Mouse (Mus musculus) cerebellum, postnatal 25 days (tissue): ENCODE measurements around the gene Cry2.
A peak's percentile ranks its signal among the peaks of the same experiment; 100 is the strongest.

Experiments
- DNase-seq, 2 experiments: peaks; one replicate each; pipeline ENCODE4 v3.0.0; 2021; ENCODE audit warnings: mixed read lengths in 2 of 2

Gene Cry2

DNA sequence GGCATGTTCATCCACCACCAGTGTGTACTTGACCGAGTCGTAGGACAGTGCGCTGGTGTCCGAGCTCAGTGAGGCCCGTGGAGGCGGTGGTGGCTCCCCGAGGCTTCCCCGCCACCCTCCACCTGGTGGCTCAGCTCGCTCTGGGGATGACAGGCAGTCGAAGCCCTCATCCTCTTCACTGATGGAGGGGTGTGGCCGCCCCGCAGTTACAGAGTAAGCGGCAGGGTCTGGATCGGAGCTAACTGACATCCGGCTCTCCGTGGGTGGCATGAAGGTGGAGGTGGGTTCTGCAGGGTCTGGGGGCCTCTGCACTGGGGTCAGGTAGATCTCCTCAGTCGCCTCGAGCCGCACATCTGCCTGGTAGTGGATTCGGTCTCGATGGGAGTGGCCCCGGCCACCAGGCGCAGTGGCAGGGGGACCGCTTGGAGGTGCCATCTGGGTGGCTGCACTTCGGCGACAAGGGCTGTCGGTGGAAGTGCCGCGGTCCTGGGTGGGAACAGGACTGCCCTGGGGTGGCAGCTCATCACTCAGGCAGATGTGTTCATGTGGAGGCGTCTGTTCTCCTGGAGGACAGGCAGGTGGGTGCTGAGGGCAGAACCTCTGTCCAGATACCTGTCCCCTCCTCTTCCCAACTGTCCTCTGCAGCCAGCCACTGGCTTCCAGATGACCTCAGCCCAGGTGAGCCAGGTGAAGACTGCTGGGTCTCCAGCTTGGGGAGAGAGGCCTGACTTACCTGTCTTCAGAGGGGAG, 46.8 kb downstream of the Cry2 start:
- peak in 1 of 2 experiments; percentile 36 for DNase-seq

DNA sequence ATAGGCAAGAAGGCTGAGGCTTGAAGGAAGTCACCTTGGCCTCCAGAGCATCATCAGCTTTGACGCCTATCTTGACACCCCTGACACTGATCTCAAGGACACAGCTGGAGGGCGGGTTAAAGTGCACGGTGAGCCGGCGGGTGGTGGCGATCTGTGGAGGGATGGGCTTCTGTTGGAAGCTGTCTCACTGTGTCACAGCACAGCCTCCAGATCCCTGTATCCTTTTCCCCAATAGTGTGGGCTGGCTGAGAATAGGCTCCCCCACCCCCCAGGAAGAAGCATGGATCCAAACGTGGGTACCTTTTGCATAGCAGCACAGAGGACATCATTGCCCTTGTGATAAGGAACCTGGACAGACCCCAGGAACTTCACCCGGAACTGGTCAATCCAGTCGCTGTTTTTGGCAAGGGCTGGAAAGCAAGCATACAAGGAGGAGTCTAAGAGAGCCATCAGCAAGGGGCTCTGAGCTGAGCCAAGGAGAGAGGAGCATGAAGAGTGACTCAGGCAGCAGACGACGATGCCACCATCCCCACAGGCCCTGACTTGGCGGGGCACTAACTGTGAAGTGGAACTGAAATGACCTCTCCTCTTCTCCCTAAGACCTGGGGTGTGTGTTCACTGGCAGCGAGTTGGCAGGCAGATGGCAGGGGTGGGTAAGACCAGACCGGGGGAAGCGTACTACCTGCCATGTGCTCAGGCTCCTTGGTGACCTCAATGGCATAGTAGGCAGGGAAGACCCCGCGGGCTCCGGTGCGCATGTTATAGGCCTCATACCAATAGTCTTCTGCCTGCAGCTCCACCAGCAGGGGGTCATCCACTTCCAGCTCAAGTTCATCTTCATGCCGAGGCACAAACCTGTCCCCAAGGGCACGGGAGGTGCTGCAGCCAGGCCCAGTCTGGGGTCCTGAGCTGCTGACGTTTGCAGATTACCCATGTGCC, 48.5 kb downstream of the Cry2 start:
- peak in 1 of 2 experiments; percentile 60 for DNase-seq

DNA sequence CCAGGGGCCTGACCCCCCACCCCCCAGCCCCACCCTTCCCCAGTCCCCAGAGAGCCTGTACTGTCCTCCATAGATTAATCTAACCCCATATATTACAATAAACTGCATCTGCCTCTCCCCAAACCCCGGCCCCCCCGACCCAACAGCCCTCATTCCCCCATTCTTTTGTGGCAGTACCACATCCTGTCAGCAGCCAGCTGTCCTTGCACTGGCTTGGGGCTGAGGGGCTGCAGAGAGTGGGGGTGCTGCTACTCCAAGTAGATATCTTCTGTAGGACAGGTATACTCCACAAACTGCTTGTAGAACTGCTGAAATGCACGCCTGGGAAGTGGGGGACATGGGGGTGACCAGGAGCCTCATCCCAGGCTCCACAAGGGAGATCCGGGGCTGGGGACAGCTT, 49.7 kb downstream of the Cry2 start:
- no peak for DNase-seq

DNA sequence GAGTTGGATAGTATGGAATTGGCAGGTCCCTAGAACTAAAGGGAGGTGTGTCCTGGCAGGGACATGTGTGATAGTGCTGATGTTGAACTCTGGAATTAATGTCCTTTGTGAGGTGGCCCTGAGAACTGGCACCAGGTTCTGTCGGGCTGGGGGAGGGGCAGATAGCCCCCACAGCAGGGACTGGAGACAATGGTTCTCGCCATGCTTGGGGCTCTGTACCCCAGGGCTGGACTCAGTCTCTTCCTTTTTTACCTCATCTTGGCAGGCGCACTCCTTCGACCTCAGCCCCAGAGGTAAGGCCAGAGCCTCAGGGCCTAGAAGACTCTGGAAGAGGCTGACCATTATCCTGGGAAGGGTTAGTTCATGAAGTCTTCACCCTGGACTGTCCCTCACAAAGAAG, 51.1 kb downstream of the Cry2 start:
- peak; percentile 29 to 51 for DNase-seq

DNA sequence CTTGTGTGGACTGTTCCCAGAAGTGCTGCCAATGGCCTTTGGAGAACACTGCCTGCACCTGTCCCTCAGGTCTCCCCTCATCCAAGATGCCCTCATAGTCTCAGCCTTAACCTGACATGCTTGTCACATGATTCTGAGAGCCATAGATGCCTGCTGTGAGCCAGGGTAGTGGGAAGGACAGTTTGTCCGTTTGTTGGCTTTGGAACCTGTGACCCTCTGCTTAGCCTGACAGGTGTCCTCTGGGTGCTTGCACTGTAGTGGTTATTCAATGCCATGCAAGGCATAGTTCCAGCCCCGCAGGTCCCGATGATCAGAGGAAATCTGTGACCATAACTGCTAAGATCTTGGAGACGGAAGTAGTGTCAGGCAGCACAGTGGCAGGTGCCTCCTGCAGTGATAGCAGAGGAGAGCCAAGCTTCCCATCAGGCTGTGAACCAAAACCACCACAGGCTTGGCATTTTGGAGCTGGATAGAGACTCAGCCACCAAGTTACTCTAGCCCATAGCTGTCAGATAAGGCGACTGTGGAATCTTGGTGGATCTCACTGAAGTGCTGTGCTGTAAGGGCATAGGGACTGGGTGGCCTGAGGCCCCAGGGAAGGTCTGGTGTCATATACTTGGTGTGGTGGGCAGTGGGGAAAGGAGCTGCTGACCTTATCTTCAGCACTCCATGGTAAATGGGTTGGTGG, 51.8 kb downstream of the Cry2 start, which contains the start of gene 1700029I15Rik:
1700029I15Rik (plus strand) TSS at position 638 of the 688 bp plus-strand sequence.
- DNase-seq = peak; percentile 66 to 70

DNA sequence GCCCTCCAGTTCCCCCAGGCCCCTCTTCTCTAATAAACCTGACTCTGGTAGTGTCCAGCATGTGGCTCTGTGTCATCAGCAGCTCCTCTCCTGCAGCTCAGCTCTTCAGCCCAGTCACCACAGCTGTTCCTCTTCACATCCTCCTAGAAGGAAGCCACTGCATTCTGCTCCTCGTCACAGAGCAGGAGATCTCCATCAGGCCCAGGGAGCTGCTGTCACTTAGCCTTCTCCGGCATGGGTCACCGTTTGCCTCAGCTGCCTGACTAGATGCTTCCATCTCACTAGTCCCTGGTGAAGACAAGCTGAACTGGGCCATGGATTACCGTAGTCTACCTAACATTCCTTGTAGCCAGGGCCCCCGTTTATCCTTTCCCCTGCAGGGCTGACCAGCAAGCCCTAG, 52.7 kb downstream of the Cry2 start:
- DNase-seq = no peak

DNA sequence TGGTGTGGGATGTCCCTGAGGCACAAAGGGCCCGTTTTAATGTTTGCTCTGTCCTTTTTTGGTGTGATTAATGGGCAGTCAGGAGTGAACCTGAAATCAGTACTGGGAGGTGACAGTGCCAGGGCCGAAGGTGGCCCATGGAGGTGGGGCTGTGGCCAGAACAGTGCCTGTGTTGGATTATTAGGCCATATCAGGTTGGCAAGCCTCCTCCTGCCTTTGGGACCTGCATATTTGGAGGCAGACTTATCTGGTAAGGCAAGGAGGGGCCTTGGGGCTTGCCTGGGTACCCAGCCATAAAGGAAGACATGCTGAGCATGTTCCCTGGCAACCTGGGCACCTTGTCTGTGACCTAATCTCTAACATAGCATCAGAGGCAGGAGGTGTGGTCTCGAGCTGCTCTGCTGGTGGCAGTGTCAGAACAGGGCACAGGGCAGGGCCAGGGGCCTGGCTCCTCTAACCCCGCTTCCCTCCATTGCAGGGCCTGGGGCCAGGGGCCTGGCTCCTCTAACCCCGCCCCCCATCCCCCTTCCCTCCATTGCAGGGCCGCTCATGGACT, 53.3 kb downstream of the Cry2 start:
- peak; percentile 33 to 37 for DNase-seq

DNA sequence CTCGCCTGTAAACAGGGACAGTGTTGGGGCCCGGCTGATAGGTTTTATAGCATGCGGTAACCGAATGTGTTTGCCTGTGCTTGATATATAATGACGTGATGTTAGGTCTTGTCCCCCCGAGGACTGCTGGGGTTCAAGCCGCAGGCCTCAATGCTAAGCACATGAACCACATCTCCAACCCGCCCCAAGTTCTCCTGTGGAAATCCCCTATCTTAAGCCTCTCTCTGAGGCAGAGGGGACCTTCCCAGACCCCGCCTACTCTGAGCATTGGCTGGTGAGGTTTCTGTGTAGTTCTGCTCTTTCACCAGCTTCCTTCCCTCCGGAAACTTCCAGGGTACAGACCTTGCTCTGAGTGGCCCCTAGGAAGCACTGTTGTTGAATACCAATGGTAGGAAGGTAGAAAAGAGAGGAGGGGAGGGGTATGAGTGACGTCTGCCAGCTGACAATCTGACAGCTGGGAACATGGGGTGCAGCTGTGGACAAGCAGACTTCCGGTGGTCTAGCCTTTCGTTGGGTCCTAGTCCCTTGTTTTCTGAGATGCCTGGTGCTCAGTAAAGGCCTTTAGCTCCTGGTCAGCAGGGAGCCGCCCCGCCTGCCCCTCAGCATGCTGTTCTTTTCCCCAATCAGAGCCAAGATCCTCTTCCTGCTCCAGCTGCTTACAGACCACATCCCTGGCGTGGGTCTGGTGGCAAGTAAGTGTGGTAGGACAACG, 53.9 kb downstream of the Cry2 start:
- DNase-seq = no peak

DNA sequence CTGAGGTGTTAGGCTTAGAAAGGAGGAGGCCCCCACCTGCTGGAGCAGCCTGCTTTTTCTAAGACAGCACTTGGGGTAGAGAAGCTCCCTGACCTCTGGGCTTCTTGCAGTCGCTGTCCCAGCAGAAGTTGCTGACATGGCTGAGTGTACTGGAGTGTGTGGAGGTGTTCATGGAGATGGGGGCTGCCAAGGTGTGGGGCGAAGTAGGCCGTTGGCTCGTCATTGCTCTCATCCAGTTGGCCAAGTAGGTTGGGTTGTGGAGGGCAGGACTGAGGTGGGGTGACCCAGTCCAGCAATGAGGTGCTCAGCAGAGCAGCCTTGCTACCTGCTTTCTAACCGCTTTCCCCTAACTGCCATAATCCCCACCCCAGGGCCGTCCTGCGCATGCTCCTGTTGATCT, 56.5 kb downstream of the Cry2 start:
- DNase-seq = peak; percentile 18 to 42

DNA sequence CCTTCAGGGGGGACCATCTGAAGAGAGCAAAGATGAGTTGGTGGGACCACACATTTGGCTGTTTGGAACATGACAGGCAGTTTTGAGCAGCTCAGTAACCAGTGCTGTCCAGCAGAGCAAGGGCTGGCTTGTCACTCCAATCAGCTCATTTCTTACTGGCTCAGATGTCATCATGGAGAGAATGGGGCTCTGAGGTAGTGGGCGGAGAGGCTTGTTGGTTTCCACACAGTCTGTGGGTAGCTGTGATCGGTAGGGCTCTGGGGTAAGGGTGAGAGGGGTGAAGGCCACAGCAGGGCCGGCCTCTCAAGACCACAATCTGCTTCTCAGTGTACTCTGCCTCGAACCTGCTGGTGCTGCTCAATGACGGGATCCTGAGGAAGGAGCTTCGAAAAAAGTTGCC, 57.5 kb downstream of the Cry2 start:
- DNase-seq = peak in 1 of 2 experiments; percentile 8

DNA sequence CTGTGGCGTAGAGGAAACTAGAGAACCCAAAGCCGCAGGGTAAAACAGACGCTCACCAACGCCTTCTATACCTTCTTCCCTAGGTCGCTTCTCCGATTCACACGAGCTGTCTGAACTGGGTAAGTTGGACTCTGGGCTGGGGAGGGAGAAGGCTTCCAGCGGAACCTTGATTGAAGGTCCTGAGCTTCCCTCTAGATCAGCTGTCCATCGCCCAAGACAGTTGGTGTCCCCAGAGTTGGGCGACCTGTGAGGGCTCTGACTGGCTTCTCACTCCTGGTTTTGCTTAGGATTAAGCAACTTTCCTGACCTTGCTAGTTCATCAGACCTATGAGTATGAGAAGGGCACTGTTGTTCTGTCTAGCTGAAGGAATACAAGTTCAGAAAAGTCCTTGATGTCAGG, 58.1 kb downstream of the Cry2 start:
- DNase-seq = no peak

DNA sequence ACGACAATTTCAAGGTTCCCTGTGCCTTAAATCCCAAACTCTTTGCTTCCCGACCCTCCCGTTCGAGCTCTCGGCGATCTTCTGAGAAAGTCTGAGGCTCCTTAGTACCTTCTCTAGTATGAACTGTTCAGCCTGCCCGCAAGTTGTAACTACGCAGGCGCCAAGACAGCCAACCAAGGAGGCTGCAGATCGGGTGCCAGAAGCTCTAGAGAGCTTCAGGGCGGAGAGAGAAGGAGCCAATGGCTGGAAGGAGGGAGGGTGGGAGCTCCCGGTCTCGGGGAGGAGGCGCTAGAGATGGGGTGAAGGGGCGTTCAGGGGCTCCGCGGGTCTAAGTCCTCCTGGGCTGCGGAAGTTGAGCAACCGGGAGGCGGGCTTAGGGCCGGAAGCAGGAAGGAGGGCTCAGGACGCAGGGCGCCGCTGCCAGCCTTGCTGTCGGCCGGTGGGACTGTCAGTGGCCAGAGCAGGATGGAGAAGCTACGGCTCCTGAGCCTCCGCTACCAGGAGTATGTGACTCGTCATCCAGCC, 58.7 kb downstream of the Cry2 start:
- peak; percentile 92 to 93 for DNase-seq

DNA sequence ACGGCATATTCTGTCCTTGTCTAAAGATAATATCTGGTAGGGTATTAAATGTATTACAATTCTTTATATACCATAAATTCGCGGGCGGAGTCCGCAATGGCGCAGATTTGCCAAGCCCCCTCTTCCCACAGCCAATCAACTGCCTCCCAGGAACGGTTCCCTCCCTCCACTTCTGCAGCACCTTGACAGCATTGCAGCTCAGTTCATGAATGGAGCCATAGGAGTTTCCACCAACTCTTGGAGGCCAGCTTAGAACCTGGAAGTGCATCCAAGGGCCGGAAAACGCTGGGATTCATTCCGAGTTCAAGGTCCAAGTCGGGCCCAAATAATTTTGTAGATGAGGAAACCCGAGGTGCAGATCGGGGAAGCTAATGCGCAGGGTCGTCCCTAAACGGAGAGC, 59.3 kb downstream of the Cry2 start, which contains the start of the genes Pex16 and Large2:
Pex16 (plus strand) TSS at position 163 of the 400 bp plus-strand sequence.
Large2 (minus strand) TSS at position 356 of the 400 bp plus-strand sequence.
- DNase-seq = peak in 1 of 2 experiments; percentile 66

DNA sequence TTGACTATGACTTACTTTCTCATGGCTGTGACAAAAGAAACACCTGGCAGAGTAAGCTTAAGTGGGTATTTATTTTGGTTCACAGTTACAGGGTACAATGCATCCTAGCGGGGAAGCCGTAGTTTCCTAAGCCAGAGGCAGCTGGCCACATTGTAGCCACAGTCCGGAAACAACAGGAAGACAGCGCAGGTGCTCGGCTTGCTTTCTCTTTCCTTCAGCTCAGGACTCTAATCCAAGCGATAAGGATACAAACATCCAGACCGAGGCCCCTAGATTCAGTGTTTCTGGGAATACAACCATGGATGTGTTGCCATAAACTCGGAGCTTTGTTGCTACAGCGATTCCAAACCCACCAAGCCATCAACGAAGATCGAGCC, 60.4 kb downstream of the Cry2 start:
- no peak for DNase-seq

DNA sequence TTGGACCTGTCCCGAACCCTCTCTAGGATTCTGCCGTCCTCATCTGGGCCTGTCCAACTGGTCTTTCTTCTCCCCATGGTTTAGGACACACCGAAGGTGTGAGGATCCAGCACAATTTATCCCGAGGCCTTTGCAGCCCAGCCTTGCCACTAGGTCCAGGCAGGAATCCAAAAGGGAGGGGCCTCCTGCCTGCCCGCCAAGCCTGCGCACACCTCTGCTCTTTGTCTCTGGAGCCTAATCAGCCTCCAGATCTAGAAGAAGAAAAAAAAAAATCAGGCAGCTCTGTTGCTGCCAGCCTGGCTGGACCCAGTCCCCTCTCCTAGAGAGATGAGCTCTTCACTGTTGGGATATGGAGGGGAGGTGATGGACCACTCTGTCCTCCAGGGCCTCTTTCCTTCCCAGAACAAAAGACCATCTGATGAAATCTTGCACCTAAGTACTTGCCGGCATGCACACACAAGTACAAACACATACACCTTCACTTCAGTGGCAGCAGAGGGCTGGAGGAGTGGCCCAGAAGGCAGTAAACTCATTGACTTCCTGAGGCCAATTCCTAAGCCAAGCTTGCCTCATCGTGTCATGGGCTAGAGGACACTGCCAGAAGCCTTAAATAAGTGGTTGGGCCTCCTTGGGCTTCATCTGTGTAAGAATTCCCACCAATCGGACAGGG, 60.9 kb downstream of the Cry2 start:
- DNase-seq = peak; percentile 50 to 78

DNA sequence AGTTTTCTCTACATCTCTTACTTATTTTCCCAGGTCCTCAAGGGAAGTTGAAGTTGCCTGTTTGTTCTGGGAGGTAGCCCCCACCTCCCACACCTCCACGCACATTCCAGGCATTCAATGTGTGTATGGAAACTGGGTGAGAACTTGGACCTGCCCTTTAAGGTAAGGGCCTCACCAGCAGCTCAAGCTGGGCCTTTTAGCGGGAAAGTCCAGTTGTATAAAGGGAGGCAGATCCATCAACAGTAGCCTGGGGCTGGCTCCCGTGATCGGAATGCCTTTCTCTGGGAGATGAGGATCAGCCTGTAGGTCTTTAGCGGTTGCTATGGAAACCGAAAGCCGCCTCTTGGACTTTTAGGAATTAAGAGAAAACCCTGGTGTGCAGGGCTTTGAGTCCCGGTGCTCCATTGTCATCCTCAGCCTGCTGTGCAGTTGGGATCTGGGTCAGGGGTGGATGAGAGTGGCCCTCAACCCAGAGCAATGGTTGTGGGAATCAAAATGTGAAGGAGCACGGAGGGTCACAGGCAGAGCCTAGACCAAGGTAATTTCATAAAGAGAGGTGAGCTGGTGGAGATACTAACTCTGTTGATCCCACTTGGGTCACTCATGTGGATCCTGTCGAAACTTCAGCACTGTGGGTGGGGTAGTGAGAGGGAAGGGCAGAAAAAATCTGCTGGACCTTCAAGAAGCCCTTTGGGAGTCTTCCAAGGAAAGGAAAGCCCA, 61.7 kb downstream of the Cry2 start:
- DNase-seq = no peak

DNA sequence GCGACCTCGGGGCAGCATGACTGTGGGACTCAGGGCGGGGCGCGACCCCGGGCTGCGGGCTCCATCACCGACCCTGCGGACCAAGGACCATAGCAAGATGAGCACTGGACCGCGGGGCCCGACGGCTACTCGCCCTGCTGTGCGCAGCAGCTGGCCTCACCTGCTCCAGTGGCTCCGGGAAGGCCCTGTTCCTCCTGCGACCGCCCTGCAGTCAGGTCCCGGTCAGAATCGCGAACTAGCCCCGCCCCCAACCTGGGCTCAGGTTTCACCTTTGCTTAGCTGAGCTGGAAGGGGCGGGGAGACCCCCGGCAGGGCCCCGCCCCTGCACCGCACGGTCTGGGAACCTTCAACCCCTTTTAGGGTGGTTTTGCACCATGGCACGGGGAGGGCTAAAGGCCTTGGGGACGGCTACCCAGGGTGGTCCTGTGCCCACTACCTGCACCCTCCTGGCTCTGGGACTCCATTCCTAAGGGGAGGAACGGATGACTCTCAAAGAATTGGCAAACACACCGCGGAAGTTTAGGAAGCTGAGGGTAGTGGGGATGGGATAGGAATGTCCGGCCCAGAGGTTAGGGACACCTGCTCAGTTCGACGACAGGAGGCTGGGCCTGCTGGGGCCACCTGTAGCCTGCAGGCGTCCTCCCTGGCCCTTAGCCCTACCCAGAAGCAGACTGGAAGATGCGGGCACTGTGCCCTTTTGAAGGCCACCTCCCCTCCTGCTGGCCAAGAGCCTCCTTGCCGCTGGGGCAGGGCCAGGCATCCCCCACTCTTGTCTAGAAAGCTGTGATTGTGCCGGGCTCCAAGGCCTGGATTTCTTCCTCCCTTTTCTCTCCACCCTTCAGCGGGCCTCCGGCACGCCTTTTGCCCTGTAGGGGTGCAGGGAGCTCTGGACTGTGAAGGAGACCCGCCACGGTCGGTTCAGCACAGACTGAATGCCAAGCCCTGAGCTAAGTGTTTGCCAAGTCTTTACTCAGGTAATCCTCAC, 62.7 kb downstream of the Cry2 start:
- DNase-seq = peak in 1 of 2 experiments; percentile 36

DNA sequence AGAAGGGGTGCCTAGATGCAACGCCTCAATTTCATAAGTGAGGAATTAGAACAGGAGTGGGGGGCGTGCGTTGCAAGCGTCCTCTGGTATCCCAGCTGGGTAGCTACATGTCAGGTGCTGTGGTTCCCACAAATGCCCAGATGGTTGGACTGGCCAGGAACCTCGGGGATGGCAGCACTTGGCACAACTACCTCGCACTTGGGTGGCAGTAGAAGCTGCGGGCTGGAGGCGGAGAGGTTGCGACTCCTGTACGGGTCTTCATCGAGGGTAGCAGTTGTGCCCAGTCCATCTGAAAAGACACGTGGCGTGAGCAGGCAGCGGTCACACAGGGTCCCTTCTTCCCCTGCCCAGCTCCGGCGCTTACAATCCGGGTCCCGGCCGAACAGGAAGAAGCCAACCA, 63.5 kb downstream of the Cry2 start:
- DNase-seq = peak in 1 of 2 experiments; percentile 39

DNA sequence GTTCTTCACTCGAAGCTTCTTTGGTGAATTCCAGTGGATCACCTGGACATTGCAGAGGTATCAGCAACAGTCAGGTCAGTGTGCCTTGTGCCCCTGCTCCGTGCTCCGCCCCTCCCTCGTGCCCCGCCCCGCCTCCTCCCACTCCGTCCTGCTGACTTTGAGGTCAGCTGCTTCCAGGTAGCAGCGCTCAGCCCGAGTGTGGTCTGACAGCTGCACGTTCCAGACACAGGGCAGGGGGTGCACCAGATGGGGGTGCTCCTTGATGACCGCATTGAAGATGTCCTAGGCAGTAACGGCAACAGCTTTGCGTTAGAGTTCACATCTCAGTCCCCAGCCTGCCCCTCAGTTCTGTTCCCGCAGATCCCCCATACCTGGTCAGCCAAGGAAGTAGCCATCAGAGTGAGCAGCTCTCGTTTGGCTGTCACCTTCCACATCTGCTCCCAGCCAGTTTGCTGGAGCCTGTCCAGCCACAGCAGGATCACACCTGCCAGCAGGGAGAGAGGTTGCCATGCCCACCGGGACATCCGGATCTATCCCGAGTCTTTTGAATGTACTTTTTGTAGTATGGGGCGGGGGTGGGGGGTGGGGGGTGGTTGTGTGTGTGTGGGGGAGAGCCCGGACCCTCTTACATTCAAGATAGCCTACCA, 66.3 kb downstream of the Cry2 start:
- no peak for DNase-seq
